Mouse (Mus musculus) naive thymus-derived CD4-positive, alpha-beta T cell, adult 2 months (primary cell): ENCODE data around the gene Olfr1335.
"Not testable (repeated sequence)": the region's sequence is repeated elsewhere in the genome, so short reads cannot be mapped to it uniquely, and the experiment has no call there.

Source experiments
- DNase-seq: peaks from one replicate; pipeline ENCODE4 v3.0.0-alpha.2; 2011; ENCODE audit warnings: low read depth

Gene Olfr1335

DNA sequence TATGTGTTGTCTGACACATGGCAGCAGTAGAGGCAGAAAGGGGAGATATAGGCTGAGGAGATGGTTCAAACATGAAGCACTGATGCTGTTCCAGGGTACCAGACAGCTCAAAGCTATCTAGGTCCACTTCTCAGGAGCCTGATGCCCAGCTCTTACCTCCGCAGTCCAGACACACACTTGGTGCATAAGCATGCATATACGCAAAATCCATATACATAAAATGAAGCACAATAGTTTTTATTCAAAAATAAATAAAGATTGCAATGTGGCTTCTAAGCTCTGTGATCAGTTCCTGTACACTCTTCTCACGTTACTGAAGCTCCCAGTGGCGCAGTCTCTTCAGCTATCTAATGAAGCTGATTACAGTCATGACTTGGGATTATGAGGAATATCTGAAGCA, at the start of gene Olfr1335:
Gene Olfr1335, minus strand, starts transcription at position 101 of the 400 bp plus-strand sequence.
- DNase-seq: no peak

DNA sequence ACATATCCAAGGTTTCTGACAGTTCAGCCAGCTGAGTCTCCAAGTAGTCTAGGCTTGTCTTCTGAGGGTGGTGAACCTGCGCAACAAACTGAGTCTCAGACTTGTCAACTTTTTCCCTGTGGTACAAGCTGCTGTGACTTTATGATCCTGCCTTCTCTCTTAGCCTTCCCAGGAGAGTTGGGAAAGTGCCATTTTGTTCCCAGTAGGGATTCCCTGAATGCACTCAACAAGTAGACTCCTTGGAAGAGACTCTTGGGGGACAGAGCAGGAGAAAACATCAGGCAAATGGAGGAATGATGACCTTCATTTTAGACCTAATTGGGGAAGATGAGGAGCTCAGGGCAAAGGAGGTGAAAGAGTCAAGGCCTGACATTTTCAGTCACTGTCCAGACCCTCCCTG, 26.4 kb upstream of the Olfr1335 start, which contains the start of gene Olfr1333:
Gene Olfr1333, minus strand, starts transcription at position 101 of the 400 bp plus-strand sequence.
- DNase-seq: no peak

DNA sequence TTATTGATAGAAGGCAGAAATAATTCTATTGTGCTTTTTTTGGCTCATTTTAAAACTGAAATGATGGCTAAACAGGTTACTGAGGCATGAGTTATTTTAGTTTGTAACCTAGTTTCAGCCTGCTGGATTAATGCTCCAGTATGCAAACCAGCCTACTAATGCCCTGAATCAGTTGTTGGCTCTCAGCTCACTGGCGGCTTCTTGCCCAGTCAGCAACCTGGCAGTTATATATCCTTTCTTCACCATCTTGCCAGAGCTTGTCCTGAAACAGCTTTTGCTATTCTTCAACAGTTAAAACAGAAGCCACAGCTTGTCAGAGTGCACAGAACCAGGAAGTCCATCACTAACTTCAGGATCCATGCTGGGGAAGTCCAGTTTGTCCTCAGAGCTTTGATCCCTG, 9.2 kb upstream of the Olfr1335 start:
- no peak for DNase-seq

DNA sequence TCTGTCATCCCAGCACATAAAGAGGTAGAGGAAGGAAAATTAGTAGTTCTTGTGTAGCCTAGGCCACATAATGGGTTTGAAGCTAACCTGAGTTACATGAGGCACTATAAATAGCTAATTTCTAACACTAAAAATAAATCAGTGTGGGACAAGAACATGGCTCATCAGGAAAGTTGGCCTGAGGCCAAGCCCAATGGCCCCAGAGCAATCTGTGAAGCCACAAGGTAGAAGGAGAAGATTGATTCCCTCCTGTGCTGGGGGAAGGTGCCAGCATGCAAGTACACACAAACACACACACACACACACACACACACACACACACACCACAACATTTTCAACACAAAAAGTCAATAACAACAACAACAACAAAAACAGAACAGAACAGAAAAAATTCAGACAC, 16.9 kb downstream of the Olfr1335 start:
- DNase-seq: not testable (repeated sequence)

DNA sequence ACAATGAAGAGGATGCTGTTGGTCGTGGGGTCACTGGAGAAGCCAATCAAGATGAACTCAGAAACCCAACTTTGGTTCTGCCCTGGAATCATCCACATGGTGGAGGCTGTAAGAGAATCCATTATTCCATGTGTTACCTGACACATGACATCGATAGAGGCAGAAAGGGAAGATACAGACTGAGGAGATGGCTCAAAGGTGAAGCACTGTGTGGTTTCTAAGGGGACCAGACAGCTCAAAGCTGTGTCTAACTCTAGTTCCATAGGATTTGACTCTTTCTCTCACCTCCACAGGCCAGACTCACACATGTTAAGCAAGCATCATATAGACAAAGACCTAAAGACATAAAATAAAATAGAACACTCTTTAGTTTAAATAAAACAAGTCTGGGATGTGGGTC, 27.3 kb downstream of the Olfr1335 start, which contains the start of gene Olfr1337:
Gene Olfr1337, minus strand, starts transcription at position 101 of the 400 bp plus-strand sequence.
- DNase-seq: no peak
